Mouse (Mus musculus): ENCODE results near the gene Tpcn2. TPM values are rescaled to one million over a fixed set of nuclear protein-coding genes. Genes with fewer than 3 reads are reported as not detected.

The Tpcn2 gene
- 0.48 TPM for polyA plus RNA-seq (2014; fragmentation: Illumina TruSeq; extraction: RNeasy Lipid Tissue Mini Kit (QIAGEN cat#74804); ENCODE audit: low replicate concordance)

DNA sequence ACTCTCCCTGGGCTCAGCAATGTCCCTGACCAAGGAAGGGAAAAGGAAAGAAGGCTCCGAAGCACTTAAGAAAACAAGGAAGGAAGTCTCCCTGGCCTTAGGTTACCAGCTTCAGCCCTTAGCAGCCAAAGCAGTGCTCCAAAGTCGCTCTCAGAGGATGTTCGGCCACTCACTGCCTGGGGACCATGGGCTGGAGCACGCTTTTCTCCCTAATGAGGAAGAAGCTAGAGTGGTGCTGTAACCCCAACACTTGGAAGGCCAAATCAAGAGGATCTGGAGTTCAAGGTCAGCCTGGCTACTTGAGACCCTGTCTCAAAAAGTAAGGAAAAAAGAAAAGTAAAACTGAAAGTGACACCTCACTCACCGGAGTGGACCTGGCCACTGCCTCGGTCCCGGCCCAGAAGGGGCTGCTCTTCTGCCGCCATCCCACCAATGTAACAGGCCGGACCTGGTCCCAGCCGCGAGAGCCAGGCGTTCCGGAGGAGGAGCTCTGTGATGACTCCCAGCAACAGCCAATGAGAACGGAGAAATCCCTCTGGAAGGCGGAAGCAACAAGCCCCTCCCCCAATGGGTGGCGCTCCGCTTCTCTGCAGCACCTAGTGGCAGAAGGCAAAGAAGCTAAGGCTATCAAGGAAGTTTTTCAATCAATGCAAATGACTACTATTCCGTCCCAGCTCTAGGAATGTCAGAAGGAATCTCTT is at the start of gene Tpcn2:
TSS of gene Tpcn2 (minus strand) at position 525 of the 701 bp plus-strand sequence.

DNA sequence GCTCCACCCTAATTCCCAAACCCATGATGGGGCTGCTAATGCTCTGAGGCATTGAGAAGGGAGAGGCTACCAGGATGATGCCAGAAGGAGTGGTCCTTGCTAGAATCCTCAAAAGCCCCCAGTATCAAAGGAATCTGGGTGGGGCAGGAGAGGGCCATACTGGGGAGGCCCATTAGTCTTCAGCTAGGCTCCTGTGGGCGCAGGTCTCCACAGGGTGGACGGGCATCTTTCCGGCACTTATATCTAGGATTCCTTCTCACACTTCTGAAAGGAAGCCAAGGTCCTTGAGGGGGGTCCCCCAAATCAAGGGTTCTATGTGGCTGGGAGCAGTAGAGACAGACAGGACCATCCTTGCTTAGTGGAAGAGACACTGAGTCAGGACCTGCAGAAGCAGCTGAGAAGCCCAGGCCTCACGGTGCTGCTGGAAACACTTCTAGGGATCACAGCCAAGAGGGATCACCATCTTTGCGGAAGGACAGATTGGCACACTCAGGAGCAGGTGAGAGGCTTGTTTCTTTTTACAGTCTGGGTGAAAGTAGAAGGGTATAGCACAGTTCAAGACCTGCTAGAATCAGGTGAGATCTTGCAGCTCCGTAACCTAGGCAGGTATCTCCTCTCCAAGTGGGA is 31.1 kb upstream of the Tpcn2 start, which contains the start of gene Mrgprd:
TSS of gene Mrgprd (plus strand) at position 51 of the 627 bp plus-strand sequence.

DNA sequence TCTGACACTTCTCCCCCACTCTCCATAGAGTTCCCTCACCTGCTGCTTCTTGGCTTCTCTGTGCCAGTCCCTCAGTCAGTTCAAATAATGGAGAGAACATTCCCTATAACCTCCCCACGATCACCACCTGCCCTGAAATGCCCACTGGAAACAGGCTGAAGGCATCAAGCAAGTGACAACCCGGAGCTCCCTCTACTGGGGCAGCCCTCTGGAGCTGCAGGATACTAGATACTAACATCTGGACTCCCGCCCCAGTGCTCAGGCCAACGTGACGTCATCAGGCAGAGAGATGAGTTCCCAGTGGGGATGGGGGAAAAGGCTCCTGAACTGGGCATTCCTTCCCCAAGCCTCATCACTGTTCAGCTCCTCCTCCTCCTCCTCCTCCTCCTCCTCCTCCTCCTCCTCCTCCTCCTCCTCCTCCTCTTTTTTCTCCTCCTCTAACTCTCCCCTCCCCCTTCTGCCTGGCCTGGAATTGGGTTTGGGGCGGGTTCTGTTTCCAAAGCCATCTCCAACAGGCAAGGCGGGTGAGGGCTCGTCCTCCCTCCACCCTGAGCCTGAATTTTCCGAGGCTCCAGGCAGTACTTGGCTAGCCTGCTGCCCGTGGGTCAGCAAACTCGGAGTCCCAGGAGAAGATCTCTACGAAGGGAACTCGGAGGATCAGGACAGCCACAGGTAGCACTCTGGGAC is 16.7 kb upstream of the Tpcn2 start, which contains the start of gene Mrgprf:
TSS of gene Mrgprf (plus strand) at position 508 of the 687 bp plus-strand sequence.

DNA sequence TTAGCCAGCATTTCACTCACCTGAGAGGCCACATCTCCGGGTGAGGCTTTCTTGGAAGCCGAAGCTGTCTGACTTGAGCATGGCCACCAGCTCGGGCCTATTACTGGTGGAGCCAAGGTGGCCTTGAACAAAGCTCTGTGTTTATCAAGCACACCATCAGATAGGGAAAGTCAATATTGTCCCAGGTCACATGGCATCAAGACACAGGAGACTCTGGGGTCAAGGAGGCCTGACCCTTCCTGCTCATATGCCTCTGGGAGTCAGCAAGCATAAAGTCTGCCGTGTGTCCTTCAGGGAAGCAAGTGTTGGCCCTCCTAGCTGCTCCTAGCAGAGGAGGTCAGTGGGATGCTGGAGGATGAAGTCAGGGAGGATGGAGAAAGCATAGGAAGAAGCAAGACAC is 75.8 kb downstream of the Tpcn2 start, which contains the start of gene 1810010D01Rik:
TSS of gene 1810010D01Rik (minus strand) at position 114 of the 400 bp plus-strand sequence.

Other genes starting within 250 kb of the Tpcn2 start
- gene 1810010D01Rik, start 75.9 kb downstream of the Tpcn2 start, polyA plus RNA-seq (2014; fragmentation: Illumina TruSeq; extraction: RNeasy Lipid Tissue Mini Kit (QIAGEN cat#74804); ENCODE audit: low replicate concordance) = not detected
- not detected for gene Mrgprf, start 16.8 kb upstream of the Tpcn2 start, polyA plus RNA-seq (2014; fragmentation: Illumina TruSeq; extraction: RNeasy Lipid Tissue Mini Kit (QIAGEN cat#74804); ENCODE audit: low replicate concordance)
- gene Mrgprd, start 30.8 kb upstream of the Tpcn2 start, polyA plus RNA-seq (2014; fragmentation: Illumina TruSeq; extraction: RNeasy Lipid Tissue Mini Kit (QIAGEN cat#74804); ENCODE audit: low replicate concordance) = not detected

All from small intestine, adult 10 weeks (tissue).